Mouse (Mus musculus): ENCODE data around the gene Fam20a. TPM values are rescaled to one million over a fixed set of nuclear protein-coding genes. Genes with fewer than 3 reads are reported as not detected.

Gene Fam20a
- 20.9 and 21.8 TPM in 2 replicates for polyA plus RNA-seq (2012; rRNA removed; ENCODE audit: low replicate concordance)

GRCm38 (mm10) chr11:109721781-109722446 lies at the start of gene Fam20a:
Fam20a (minus strand) TSS chr11:109722279.

GRCm38 (mm10) chr11:109649206-109649605 lies 72.9 kb downstream of the Fam20a start, which contains the start of gene Prkar1a:
Prkar1a (plus strand) TSS chr11:109649405.

Other genes with a start within 250 kb of the Fam20a start
- gene Arsg, start 248.9 kb downstream of the Fam20a start, polyA plus RNA-seq (2012; rRNA removed; ENCODE audit: low replicate concordance) = 6.2 and 12.4 TPM in 2 replicates
- 1.2 and 4.3 TPM in 2 replicates for gene Slc16a6, start 248.7 kb downstream of the Fam20a start, polyA plus RNA-seq (2012; rRNA removed; ENCODE audit: low replicate concordance)
- gene Wipi1, start 110.3 kb downstream of the Fam20a start, polyA plus RNA-seq (2012; rRNA removed; ENCODE audit: low replicate concordance) = 54.5 and 57.0 TPM in 2 replicates
- gene Prkar1a, start 72.9 kb downstream of the Fam20a start, polyA plus RNA-seq (2012; rRNA removed; ENCODE audit: low replicate concordance) = 79.0 and 118 TPM in 2 replicates
- not detected in 2 replicates for gene 1700012B07Rik, start 105.8 kb upstream of the Fam20a start, polyA plus RNA-seq (2012; rRNA removed; ENCODE audit: low replicate concordance)